Mouse (Mus musculus) frontal cortex, postnatal 10 days (tissue): ENCODE measurements around the gene Wap.

Experiments used
- DNase-seq, 2 experiments: peaks; one replicate each; pipeline ENCODE4 v3.0.0; 2022; ENCODE audit warnings: low spot score in 2 of 2, mixed read lengths in 1 of 2

The Wap gene

DNA sequence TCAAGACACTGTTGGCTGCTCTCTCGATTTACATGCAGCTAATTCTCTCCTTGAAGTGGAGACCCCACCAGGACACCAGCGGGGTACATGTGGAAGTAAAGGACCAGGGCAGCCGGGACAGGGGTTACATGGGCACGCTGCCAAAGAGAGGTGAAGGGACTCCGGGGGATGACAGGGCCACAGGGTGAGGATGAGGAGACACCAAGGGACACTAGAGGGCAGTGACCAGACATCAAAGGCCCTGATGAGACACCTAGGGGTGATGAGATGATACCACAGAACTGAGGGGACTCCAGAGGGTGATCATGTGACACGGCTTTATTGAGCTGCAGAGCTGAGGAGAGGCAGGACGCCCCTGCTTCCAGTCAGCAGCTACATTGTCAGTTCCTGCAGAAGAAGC is 40.9 kb downstream of the Wap start:
- no peak for DNase-seq

DNA sequence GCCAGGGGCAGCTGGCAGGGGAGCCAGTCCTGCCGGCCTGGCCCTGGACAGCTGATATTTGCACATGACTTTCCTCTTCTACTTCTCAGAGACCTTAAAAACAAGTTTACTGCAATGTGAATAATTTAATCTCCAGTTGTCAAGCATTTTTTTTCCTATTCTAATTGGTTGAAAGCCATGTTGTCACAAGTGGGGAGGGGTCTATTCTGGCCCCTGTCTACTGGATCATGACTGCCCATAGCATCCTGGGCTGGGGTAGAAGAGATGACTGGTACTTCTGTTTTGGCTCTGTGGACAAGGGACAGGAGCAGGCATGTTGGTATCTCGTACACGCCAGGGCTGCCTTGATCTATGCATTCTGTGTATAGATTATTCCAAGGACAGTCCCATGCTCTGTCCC is 41.8 kb downstream of the Wap start:
- DNase-seq, result no peak

GRCm38 (mm10) chr11:6596205-6596604 is 42.2 kb downstream of the Wap start:
- DNase-seq, result no peak

GRCm38 (mm10) chr11:6595339-6595738 is 43.1 kb downstream of the Wap start:
- DNase-seq, result no peak

DNA sequence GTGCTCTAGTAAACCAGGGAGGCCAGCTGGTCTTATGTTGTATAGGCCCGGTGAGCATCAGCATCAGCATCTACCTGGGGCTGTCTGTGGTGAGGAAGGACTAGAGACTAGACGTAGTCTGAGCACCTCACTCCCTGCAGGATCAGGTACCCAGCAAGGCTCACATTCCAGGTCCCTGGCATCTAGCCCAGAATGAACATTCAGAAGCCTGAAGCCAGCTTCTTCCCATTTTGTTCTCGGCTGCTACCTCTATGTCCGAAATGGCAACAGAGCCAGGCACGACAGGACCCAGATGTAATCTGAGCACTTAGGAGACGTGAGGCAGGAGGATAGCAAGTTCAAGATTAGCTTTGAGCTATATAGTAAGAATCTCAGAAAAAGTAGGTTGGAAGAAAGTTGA is 43.6 kb downstream of the Wap start:
- DNase-seq, result no peak

GRCm38 (mm10) chr11:6593406-6593805 is 45.0 kb downstream of the Wap start:
- DNase-seq, result no peak

- no peak for DNase-seq
Measured at GRCm38 (mm10) chr11:6590933-6591675, 47.3 kb downstream of the Wap start.

- DNase-seq, result no peak
Measured at GRCm38 (mm10) chr11:6589838-6590237, 48.6 kb downstream of the Wap start.

- no peak for DNase-seq
Measured at GRCm38 (mm10) chr11:6588295-6588694, 50.1 kb downstream of the Wap start.

- no peak for DNase-seq
Measured at GRCm38 (mm10) chr11:6587249-6587940, 51.0 kb downstream of the Wap start.

DNA sequence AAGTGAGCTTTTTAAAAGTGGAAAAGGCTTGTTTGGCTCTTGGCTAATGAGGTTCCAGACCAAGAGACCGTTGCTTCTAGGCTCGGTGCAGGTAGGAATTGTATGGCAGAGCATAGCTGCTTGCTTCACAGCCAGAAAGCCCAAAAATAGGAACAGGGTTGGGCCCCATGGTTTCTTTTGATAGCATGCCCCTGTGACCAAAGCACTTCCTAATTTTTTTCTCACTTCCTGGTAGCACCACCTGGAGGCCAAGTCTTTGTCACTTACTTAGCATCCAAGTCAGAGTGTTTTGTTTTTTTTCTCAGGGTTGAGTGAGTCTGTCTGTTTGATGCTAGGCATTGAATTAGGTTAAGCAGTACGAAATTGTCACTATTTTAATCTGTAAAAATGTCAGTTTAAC is 51.8 kb downstream of the Wap start:
- no peak for DNase-seq

DNA sequence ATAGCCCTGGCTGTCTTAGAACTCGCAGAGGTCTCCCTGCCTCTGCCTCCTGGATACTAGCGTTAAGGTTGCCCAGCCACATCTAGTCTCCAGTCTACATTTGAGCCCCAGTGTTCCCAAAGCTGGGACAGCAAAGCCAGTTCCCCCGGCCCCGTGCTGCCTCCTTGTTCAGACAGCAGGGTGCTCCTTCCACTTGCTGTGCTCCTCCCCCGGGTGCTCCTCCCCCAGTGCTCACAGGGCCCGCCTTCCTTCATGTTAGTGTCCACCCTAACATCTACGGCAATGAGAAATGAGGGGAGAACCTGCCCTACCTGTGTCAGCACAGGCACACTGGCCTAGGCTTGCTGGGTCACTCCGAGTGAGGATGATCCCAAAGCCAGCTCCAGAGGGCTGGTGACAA is 52.7 kb downstream of the Wap start:
- no peak for DNase-seq
